Mouse (Mus musculus) midbrain, embryonic 10.5 days (tissue): ENCODE results near the gene 4922502D21Rik. TPM values are rescaled to one million over a fixed set of nuclear protein-coding genes. Genes with fewer than 3 reads are reported as not detected.
"Not testable (repeated sequence)": the region's sequence is repeated elsewhere in the genome, so short reads cannot be mapped to it uniquely, and the experiment has no call there.

ENCODE experiments used
- DNase-seq: peaks from one replicate; pipeline ENCODE4 v3.0.0-alpha.2; 2017; ENCODE audit warnings: low spot score
- H3K27ac ChIP-seq: fragments of 300-500 bp; sonication (generic); replicated peaks from 2 replicates; pipeline ENCODE4 v1.5.1; 2016; ENCODE audit warnings: mild to moderate bottlenecking
- H3K27me3 ChIP-seq: fragments of 300-500 bp; sonication (generic); 2 replicates; pipeline ENCODE4 v1.6.1; 2016; ENCODE audit warnings: low read depth, mild to moderate bottlenecking; ENCODE audit not compliant: poor library complexity, severe bottlenecking
- H3K36me3 ChIP-seq: fragments of 300-500 bp; sonication (generic); 2 replicates; pipeline ENCODE4 v1.6.1; 2016; ENCODE audit warnings: mild to moderate bottlenecking, moderate library complexity
- H3K4me1 ChIP-seq: fragments of 300-500 bp; sonication (generic); 2 replicates; pipeline ENCODE4 v1.6.1; 2016
- H3K4me3 ChIP-seq: fragments of 300-500 bp; sonication (generic); 2 replicates; pipeline ENCODE4 v1.5.1; 2016; ENCODE audit warnings: mild to moderate bottlenecking, moderate library complexity
- H3K9me3 ChIP-seq: fragments of 300-500 bp; sonication (generic); replicated peaks from 2 replicates; pipeline ENCODE4 v1.6.1; 2016; ENCODE audit warnings: mild to moderate bottlenecking
- WGBS: fragments of 180-500 bp; shearing (Covaris S2); methylation state at CpG from one replicate; pipeline ENCODE4 v1.1.7; 2016; 5-methylcytosine and 5-hydroxymethylcytosine counted together
- polyA plus RNA-seq: library from polyadenylated mRNA; unstranded; fragments of >200 nt; fragmentation: Nextera tagmentation; extraction: Ambion mirVana; gene quantifications from 2 replicates; pipeline ENCODE4 v1.2.1, GENCODE M21; 2016

Gene 4922502D21Rik
- polyA plus RNA-seq: not detected in 2 replicates

- no peaks in the 10 kb centered on the region for H3K27me3 ChIP-seq
- H3K4me1 ChIP-seq: no peaks in the 10 kb centered on the region
- H3K4me3 ChIP-seq: no peak within 1 kb of the TSS
- DNase-seq: no peak
- no peaks in the 10 kb centered on the region for H3K9me3 ChIP-seq
- no peak within 1 kb of the TSS for H3K27ac ChIP-seq
- 57% methylated on average over 11 of the region's 11 CpGs for WGBS
- H3K36me3 ChIP-seq: no peaks in the 10 kb centered on the region
Observed at GRCm38 (mm10) chr6:129331610-129332009, at the start of gene 4922502D21Rik. TSS of gene 4922502D21Rik (minus strand) at chr6:129331796.

GRCm38 (mm10) chr6:129380454-129380853 lies 48.9 kb upstream of the 4922502D21Rik start:
- no peaks in the 10 kb centered on the region for H3K27me3 ChIP-seq
- H3K27ac ChIP-seq: no peak overlapping the region
- H3K9me3 ChIP-seq: no peaks in the 10 kb centered on the region
- 0 out of 2 replicates have a peak, but pooled peaks cover 4% of the 10 kb centered on the region for H3K4me1 ChIP-seq
- H3K4me3 ChIP-seq: no peak overlapping the region
- 68% methylated on average over 4 of the region's 4 CpGs for WGBS
- no peaks in the 10 kb centered on the region for H3K36me3 ChIP-seq
- DNase-seq: no peak

GRCm38 (mm10) chr6:129374937-129375471 lies 43.4 kb upstream of the 4922502D21Rik start:
- Histone ChIP-seq H3K36me3 (no peaks in the 10 kb centered on the region), H3K27me3 (no peaks in the 10 kb centered on the region), H3K4me3 (no peak overlapping the region), H3K27ac (no peak overlapping the region), H3K4me1 (no peaks in the 10 kb centered on the region), H3K9me3 (no peaks in the 10 kb centered on the region)
- DNase-seq: no peak
- WGBS: 97% methylated on average over 2 of the region's 2 CpGs

DNA sequence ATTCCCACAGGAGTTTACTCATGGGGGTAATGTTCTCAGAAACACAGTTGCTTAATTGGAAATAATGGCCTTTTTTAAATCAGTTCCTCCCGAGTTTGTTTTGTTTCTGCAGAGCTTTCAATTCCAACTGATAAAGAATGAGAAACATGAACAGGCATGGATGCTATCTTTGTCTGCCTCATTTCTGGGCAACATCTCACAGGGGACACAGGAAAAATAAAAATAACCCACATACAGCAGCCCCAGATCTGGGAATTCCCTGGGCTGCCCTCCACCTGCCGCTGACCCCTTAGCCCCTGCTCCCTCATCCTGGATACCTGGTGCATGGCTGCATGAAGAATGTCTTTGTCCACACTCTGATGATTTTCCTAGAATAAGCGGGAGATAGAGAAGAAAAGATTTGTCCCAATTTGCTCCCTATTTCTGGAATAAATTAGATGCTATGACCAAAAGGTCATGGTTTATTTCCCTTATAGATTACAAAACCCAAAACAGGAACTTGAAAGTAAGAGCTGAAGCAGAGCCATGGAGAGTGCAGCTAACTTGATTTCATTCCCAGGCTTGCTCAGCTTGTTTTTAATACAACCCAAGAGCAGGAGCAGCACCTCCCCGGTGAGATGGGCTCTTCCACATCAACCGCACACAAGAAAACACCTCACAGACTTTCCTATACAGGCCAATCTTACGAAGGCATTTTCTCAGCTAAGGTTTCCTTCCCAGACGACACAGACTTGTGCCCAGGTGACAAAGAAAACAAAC lies 38.0 kb upstream of the 4922502D21Rik start:
- Histone ChIP-seq H3K4me3 (no peak overlapping the region), H3K27ac (no peak overlapping the region), H3K36me3 (no peaks in the 10 kb centered on the region), H3K27me3 (no peaks in the 10 kb centered on the region), H3K9me3 (no peaks in the 10 kb centered on the region), H3K4me1 (no peaks in the 10 kb centered on the region)
- 76% methylated on average over 7 of the region's 7 CpGs for WGBS
- no peak for DNase-seq

- WGBS: 24% methylated on average over 6 of the region's 6 CpGs
- Histone ChIP-seq H3K36me3 (no peaks in the 10 kb centered on the region), H3K27me3 (no peaks in the 10 kb centered on the region), H3K4me3 (no peak overlapping the region), H3K27ac (no peak overlapping the region), H3K4me1 (no peaks in the 10 kb centered on the region), H3K9me3 (no peaks in the 10 kb centered on the region)
- peak; percentile 21 for DNase-seq
Observed at GRCm38 (mm10) chr6:129365959-129366359, 34.4 kb upstream of the 4922502D21Rik start.

DNA sequence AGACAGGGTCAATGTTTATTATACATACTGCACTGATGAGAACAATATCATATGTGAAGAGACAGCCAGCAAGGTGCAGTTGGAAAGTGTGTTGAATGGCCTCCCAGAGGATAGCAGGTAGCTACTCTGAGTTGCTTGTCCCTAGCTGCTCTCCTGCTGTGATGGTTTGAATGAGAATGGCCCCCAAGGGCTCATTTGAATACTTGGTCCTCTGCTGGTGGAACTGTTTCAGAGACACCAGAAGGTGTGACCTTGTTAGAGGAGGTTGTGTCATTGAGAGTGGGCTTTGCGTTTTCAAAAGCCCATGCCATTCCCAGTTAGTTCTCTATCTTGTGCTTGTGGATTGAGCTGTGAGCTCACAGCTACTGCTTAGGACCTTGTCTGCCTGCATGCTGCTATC lies 32.3 kb upstream of the 4922502D21Rik start:
- H3K27ac ChIP-seq: no peak overlapping the region
- 45% methylated on average over 1 of the region's 1 CpGs for WGBS
- no peaks in the 10 kb centered on the region for H3K27me3 ChIP-seq
- no peak for DNase-seq
- H3K9me3 ChIP-seq: no peaks in the 10 kb centered on the region
- no peaks in the 10 kb centered on the region for H3K36me3 ChIP-seq
- no peaks in the 10 kb centered on the region for H3K4me1 ChIP-seq
- H3K4me3 ChIP-seq: no peak overlapping the region

DNA sequence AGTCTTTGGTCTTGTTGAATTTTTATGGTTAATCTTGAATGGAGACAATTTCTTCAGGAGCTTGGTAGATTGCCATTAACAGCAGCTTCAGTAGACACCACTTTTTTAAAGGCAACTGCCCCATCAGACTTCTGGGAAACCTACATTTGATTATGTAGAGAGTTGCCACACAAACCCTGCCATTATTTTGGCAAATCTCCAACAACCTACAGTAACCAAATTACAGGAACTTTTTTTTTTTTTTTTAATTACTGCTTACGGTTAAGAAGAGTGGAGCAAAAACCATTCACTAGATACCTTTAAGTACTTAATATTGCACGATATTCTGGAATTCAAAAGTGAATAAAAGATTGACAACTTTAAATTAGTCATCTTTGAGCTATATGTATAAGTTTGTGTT lies 27.9 kb upstream of the 4922502D21Rik start:
- no peaks in the 10 kb centered on the region for H3K4me1 ChIP-seq
- 93% methylated on average over 2 of the region's 2 CpGs for WGBS
- H3K36me3 ChIP-seq: no peaks in the 10 kb centered on the region
- no peaks in the 10 kb centered on the region for H3K27me3 ChIP-seq
- H3K4me3 ChIP-seq: no peak overlapping the region
- no peak overlapping the region for H3K27ac ChIP-seq
- no peaks in the 10 kb centered on the region for H3K9me3 ChIP-seq
- DNase-seq: no peak

DNA sequence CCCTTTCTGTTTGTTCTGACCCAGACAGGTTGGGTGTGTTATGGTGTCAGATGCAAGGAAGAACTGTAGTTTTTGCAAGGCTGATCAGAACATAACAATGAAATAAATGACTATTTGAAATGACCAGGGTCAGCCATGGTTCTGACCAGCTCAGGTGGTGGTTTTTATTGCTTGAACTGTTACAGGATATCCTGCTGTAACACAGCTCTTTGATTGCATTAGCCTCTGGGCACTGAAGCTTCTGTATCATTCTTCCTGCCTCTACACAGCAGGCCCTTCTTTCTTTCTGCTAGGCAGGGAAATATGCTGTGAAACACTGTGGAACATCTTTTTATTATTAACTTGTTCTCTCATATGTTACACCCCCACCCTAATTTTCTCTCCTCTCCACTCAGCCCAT lies 24.8 kb upstream of the 4922502D21Rik start:
- H3K27ac ChIP-seq: no peak overlapping the region
- H3K9me3 ChIP-seq: no peaks in the 10 kb centered on the region
- no peaks in the 10 kb centered on the region for H3K36me3 ChIP-seq
- H3K4me1 ChIP-seq: no peaks in the 10 kb centered on the region
- DNase-seq: no peak
- H3K27me3 ChIP-seq: no peaks in the 10 kb centered on the region
- H3K4me3 ChIP-seq: no peak overlapping the region

- Histone ChIP-seq H3K4me1 (no peaks in the 10 kb centered on the region), H3K4me3 (no peak overlapping the region), H3K27me3 (no peaks in the 10 kb centered on the region), H3K36me3 (no peaks in the 10 kb centered on the region), H3K9me3 (no peaks in the 10 kb centered on the region), H3K27ac (no peak overlapping the region)
- no peak for DNase-seq
- WGBS: 96% methylated on average over 2 of the region's 2 CpGs
Observed at GRCm38 (mm10) chr6:129355774-129356173, 24.2 kb upstream of the 4922502D21Rik start.

DNA sequence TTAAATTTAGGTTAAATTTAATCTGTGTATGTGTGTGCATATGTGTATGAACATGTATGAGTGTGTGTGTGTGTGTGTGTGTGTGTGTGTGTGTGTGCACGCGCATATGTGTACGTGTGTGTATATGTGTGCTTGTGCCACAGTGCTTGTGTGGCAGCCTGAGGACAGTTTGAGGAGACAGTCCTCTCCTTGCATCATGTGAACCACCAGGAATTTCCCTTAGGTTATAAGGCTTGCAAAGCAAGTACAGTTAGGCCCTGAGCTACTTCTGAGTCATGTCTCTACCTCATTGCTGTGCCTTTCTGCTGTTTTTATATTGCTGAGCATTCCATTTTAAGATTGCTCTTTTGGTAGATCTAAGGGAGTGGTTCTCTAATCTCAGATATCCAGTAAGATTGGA lies 19.5 kb upstream of the 4922502D21Rik start:
- 95% methylated on average over 3 of the region's 3 CpGs for WGBS
- H3K27ac ChIP-seq: no peak overlapping the region
- H3K27me3 ChIP-seq: no peaks in the 10 kb centered on the region
- peaks cover 12% of the 10 kb centered on the region; the same call in 1 of the 2 replicates for H3K9me3 ChIP-seq
- H3K36me3 ChIP-seq: no peaks in the 10 kb centered on the region
- H3K4me1 ChIP-seq: no peaks in the 10 kb centered on the region
- no peak for DNase-seq
- no peak overlapping the region for H3K4me3 ChIP-seq

DNA sequence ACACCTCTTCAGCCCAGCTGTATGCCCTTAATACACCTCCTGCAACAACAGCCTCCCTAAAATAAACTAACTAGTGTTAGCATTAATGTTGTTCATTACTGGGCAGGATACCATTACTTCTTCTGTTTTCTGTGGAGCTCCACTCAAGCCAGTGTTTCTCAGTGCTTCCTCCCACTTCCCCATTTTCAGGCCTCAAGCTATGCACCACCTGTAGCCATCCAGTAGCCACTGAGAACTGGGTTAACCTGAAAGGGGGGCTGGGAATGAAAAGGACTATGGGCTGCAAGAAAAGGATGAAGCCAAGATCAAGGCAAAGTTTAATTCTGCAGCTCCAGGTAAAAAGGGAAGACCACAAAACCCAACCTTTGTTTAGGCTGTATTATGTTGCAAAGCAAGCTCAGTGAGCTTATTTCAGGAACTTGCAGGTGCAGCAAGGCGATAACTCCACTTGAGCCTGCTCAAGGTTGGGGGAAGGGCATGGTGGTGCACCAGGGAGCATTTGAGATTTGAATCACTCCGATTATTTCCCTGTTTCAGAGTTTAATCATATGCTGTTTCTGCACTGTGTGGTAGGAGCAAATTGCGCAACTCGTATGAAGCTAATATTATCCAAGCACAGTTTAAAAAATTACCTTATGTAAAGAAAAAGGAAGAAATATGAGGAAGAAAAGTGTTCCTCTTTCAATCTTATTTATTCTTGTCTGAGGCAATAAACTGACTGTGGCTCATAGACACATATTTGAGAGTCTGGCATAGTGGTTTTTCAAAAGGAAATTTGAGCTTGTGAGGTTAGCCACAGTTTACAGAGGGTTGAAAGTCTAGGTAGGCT lies 18.1 kb upstream of the 4922502D21Rik start:
- no peaks in the 10 kb centered on the region for H3K27me3 ChIP-seq
- H3K36me3 ChIP-seq: no peaks in the 10 kb centered on the region
- H3K9me3 ChIP-seq: peaks cover 12% of the 10 kb centered on the region; the same call in 1 of the 2 replicates
- DNase-seq: no peak
- WGBS: 68% methylated on average over 4 of the region's 4 CpGs
- H3K4me3 ChIP-seq: no peak overlapping the region
- H3K4me1 ChIP-seq: no peaks in the 10 kb centered on the region
- no peak overlapping the region for H3K27ac ChIP-seq

- no peak for DNase-seq
- WGBS: 77% methylated on average over 3 of the region's 3 CpGs
- no peak overlapping the region for H3K4me3 ChIP-seq
- H3K27ac ChIP-seq: no peak overlapping the region
- no peaks in the 10 kb centered on the region for H3K27me3 ChIP-seq
- H3K9me3 ChIP-seq: peaks cover 12% of the 10 kb centered on the region; the same call in 1 of the 2 replicates
- H3K4me1 ChIP-seq: no peaks in the 10 kb centered on the region
- no peaks in the 10 kb centered on the region for H3K36me3 ChIP-seq
Observed at GRCm38 (mm10) chr6:129344408-129344807, 12.8 kb upstream of the 4922502D21Rik start.

DNA sequence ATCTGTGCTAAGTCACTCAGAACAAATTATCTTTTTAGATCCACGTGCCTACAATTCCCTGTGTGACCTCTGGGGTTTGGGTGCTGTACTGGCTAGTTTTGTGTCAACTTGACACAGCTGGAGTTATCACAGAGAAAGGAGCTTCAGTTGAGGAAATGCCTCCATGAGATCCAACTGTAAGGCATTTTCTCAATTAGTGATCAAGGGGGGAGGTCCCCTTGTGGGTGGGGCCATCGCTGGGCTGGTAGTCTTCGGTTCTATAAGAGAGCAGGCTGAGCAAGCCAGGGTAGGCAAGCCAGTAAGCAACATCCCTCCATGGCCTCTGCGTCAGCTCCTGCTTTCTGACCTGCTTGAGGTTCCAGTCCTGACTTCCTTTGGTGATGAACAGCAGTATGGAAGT lies 10.8 kb upstream of the 4922502D21Rik start, which contains the start of gene Clec12a:
Gene Clec12a (plus strand): TSS at position 301 of the 400 bp plus-strand sequence.
- not testable (repeated sequence) for H3K9me3 ChIP-seq, H3K27ac ChIP-seq, H3K4me1 ChIP-seq, H3K27me3 ChIP-seq, H3K4me3 ChIP-seq, DNase-seq, H3K36me3 ChIP-seq
- WGBS: 87% methylated on average over 4 of the region's 4 CpGs
